Mouse (Mus musculus): ENCODE measurements around the gene Frmd4a. TPM values are rescaled to one million over a fixed set of nuclear protein-coding genes. Genes with fewer than 3 reads are reported as not detected.

Gene Frmd4a
- polyA plus RNA-seq, 1 experiment, result 22.8 TPM

DNA sequence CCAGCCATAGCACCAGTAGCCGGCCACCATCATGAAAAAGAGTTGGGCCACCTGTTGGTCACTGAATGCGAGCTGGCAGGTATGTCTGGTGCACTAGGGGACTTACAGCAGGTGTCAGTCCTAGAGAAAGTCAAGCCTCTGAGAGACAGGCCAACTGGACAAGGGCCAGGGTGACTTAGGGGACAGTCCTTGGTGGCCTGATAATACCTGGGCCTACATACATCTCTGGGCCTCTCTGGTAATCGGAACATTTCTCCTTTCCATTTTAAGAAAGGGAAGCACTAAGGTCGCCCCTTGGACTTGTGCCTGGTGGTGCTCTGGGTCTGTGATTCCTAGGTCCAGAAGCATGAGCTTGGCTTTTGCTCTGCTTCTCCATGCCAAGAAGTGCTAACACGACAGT lies 459.1 kb downstream of the Frmd4a start:
- H3K27ac ChIP-seq (ENCODE audit: control insufficient read depth, insufficient read depth, low read depth, low read length, poor library complexity), result no peak overlapping the region
- H3K4me1 ChIP-seq (ENCODE audit: control insufficient read depth, insufficient read depth, low read length), result no peaks in the 10 kb centered on the region
- TF ChIP-seq CTCF (IDR thresholded peaks at IDR 0.05; ENCODE audit: control insufficient read depth, insufficient read depth, low read length) (no peak), POLR2A (IDR thresholded peaks at IDR 0.05; ENCODE audit: borderline replicate concordance, control insufficient read depth, low read depth, low read length) (no peak)
- 46% methylated on average over 5 of the region's 5 CpGs for WGBS
- no peak overlapping the region for H3K4me3 ChIP-seq (replicated peaks; ENCODE audit: control insufficient read depth, low read depth, low read length)

DNA sequence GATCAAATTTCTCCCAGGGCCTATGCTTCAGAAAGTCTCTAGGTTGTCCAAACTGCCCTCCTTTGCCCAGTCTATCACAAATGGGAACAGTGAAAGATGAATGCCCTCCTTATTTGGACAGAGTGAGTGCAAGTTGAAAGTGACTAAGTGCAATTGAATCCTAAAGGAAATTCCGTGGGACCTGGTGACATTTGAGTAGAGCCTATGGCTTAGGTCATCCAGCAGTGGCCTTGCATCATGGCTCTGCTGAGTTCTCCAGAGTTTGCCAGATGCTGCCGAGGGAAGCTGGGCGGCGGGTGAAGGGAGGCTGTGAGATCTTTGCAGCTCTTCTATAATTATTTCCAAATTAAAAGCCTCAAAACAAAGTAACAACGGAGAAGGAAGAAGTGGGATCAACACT lies 459.8 kb downstream of the Frmd4a start:
- WGBS, result 79% methylated on average over 5 of the region's 5 CpGs
- Histone ChIP-seq H3K4me1 (ENCODE audit: control insufficient read depth, insufficient read depth, low read length) (no peaks in the 10 kb centered on the region), H3K4me3 (replicated peaks; ENCODE audit: control insufficient read depth, low read depth, low read length) (no peak overlapping the region), H3K27ac (ENCODE audit: control insufficient read depth, insufficient read depth, low read depth, low read length, poor library complexity) (no peak overlapping the region)
- no peak for TF ChIP-seq CTCF (IDR thresholded peaks at IDR 0.05; ENCODE audit: control insufficient read depth, insufficient read depth, low read length)
- no peak for TF ChIP-seq POLR2A (IDR thresholded peaks at IDR 0.05; ENCODE audit: borderline replicate concordance, control insufficient read depth, low read depth, low read length)

DNA sequence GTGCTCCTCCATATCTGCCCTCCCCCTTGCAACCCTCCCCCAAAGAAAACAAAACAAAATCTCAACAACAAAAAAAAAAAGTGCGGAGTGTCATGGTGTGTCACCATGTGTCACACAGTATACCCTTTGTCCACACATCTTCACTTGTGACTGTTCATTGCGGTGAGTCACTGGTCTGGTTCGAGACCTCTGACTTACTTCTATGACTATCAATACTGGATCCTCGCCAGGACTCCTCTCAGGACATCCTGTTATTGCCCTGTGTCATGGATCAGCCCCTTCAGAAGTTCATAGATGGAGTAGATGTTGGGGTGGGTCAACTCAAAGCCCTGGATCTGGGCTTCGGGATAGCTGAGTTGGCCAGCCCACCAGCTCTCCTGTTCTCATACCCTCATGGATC lies 462.7 kb downstream of the Frmd4a start:
- H3K4me1 ChIP-seq (ENCODE audit: control insufficient read depth, insufficient read depth, low read length), result no peaks in the 10 kb centered on the region
- no peak overlapping the region for H3K27ac ChIP-seq (ENCODE audit: control insufficient read depth, insufficient read depth, low read depth, low read length, poor library complexity)
- H3K4me3 ChIP-seq (replicated peaks; ENCODE audit: control insufficient read depth, low read depth, low read length), result no peak overlapping the region
- whole genome bisulfite sequencing, result 76% methylated on average over 5 of the region's 5 CpGs
- no peak for TF ChIP-seq POLR2A (IDR thresholded peaks at IDR 0.05; ENCODE audit: borderline replicate concordance, control insufficient read depth, low read depth, low read length)
- no peak for TF ChIP-seq CTCF (IDR thresholded peaks at IDR 0.05; ENCODE audit: control insufficient read depth, insufficient read depth, low read length)

DNA sequence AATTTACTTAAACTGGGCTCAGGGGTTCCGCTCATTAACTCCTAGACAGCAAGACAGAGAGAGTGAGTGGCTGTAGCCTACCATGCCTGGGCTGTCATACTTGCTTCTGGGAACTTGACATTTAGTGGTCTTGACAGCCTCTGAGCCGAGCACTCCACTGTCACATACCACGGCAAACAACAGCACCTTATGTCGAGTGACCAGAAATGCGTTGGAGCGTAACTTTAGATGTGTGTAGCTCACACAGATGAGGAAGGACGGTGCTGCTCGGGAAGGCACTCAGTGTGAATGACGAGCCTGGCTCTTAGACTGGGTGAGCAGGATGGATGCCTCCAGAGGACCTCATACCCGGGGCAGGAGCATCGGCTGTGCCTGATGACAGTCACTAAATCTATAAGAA lies 463.6 kb downstream of the Frmd4a start:
- TF ChIP-seq CTCF (IDR thresholded peaks at IDR 0.05; ENCODE audit: control insufficient read depth, insufficient read depth, low read length) (no peak), POLR2A (IDR thresholded peaks at IDR 0.05; ENCODE audit: borderline replicate concordance, control insufficient read depth, low read depth, low read length) (no peak)
- Histone ChIP-seq H3K4me3 (replicated peaks; ENCODE audit: control insufficient read depth, low read depth, low read length) (no peak overlapping the region), H3K4me1 (ENCODE audit: control insufficient read depth, insufficient read depth, low read length) (no peaks in the 10 kb centered on the region), H3K27ac (ENCODE audit: control insufficient read depth, insufficient read depth, low read depth, low read length, poor library complexity) (no peak overlapping the region)
- WGBS, result 81% methylated on average over 11 of the region's 11 CpGs

DNA sequence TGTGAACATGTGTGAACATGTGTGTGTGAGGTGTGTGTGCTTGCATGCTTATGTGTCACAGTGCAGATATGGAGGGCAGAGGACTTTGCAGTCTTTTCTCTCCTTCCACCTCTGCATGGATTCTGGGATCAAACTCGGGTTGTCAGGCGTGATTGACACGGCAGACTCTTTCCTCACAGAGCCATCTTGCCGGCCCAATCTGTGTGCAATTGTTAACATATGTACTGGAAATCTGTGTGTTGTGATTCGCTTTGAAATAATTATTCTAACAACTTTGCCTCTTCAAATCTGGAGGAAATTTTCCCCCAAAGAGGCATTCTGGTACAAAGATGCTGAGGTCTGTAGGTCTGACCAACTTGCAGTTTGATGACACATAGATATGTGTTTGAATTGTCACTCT lies 468.7 kb downstream of the Frmd4a start:
- WGBS, result 83% methylated on average over 5 of the region's 5 CpGs
- Histone ChIP-seq H3K4me3 (replicated peaks; ENCODE audit: control insufficient read depth, low read depth, low read length) (no peak overlapping the region), H3K4me1 (ENCODE audit: control insufficient read depth, insufficient read depth, low read length) (no peaks in the 10 kb centered on the region), H3K27ac (ENCODE audit: control insufficient read depth, insufficient read depth, low read depth, low read length, poor library complexity) (no peak overlapping the region)
- TF ChIP-seq POLR2A (IDR thresholded peaks at IDR 0.05; ENCODE audit: borderline replicate concordance, control insufficient read depth, low read depth, low read length) (no peak), CTCF (IDR thresholded peaks at IDR 0.05; ENCODE audit: control insufficient read depth, insufficient read depth, low read length) (no peak)

DNA sequence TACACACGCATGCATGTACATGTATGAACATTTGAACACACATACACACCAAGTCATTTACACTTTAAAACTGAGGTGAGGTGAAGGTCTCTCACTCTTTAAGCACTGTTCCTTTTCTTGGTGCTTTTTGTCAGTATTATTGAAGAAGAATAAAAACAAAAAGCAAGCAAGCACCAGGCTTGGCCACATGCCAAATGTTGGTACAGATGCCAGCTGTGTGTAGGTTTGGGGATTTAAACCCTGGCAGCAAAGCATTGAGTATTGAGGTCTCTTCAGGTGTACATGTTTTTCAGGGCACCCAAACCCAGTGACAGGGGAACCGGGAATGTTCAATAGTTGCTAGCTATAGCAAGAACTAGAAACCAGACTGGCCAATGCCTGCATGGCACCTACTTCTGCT lies 469.8 kb downstream of the Frmd4a start:
- H3K27ac ChIP-seq (ENCODE audit: control insufficient read depth, insufficient read depth, low read depth, low read length, poor library complexity), result no peak overlapping the region
- no peaks in the 10 kb centered on the region for H3K4me1 ChIP-seq (ENCODE audit: control insufficient read depth, insufficient read depth, low read length)
- 77% methylated on average over 2 of the region's 2 CpGs for WGBS
- H3K4me3 ChIP-seq (replicated peaks; ENCODE audit: control insufficient read depth, low read depth, low read length), result no peak overlapping the region
- no peak for TF ChIP-seq CTCF (IDR thresholded peaks at IDR 0.05; ENCODE audit: control insufficient read depth, insufficient read depth, low read length)
- no peak for TF ChIP-seq POLR2A (IDR thresholded peaks at IDR 0.05; ENCODE audit: borderline replicate concordance, control insufficient read depth, low read depth, low read length)

DNA sequence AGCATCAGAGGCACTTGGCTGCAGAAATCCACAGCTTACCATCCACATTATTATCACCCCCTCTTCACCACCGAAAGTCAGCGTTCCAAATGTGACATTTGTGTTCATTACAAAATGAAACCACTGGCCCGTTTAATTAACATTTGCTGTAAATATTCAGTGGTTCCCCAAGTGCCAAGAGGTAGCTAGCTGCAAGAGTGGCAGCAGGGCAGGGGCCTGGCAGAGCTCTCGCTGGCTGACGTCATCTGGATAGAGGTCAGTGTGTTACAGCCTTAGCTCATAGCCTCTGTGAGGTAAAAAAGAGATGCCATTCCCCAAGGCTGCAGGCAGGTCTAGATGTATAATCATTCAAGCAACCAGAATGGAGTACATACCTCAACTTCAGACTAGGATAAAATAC lies 473.3 kb downstream of the Frmd4a start:
- TF ChIP-seq POLR2A (IDR thresholded peaks at IDR 0.05; ENCODE audit: borderline replicate concordance, control insufficient read depth, low read depth, low read length), result no peak
- TF ChIP-seq CTCF (IDR thresholded peaks at IDR 0.05; ENCODE audit: control insufficient read depth, insufficient read depth, low read length), result no peak
- Histone ChIP-seq H3K4me1 (ENCODE audit: control insufficient read depth, insufficient read depth, low read length) (no peaks in the 10 kb centered on the region), H3K27ac (ENCODE audit: control insufficient read depth, insufficient read depth, low read depth, low read length, poor library complexity) (no peak overlapping the region), H3K4me3 (replicated peaks; ENCODE audit: control insufficient read depth, low read depth, low read length) (no peak overlapping the region)
- 74% methylated on average over 5 of the region's 5 CpGs for WGBS

DNA sequence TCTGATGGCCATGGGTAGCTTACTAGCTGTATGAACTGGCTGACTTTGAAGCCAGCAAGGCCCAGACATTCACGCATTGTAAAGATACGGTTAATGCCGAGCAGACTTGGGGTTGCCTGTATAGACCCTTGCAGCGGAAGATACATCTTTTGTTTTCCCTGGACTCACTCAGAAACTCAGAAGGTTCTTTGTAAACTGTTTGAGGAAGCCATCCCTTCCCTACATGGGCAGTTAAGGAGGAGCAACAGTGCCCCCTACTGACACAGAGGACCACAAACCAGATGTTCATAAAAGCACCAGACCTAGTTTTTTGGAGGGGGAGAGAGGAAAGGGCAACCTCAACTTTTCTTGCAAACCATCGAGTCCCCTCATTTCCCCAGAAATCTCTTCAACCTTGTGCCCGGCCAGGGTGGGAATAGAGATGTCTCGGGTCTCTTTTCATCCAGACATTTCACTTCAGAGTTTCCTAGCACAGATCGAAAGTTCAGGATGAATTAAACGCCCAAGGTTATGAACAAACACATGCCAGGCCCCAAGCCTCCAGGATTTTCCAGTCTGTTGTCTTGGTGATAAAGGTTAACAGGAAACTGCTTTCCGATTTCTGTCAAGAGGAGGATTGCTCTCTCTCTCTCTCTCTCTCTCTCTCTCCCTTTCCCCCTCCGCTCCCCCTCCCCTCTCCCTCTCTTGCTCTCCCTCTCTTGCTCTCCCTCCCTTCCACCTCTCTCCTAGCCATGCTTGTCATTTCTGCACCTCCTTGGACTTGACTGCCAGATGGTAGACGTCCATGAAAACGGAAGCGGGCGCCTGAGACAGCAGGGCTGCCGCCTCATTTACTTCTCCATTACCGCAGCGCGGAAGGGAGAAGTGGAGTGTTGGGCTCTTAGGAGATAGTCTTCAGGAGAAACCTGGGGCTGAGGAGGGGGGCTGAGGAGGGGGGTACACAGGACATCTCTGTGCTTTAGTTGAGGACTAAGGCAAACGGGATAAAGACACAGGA lies 475.3 kb downstream of the Frmd4a start:
- peak overlapping the region; percentile 36 for H3K4me3 ChIP-seq (replicated peaks; ENCODE audit: control insufficient read depth, low read depth, low read length)
- H3K4me1 ChIP-seq (ENCODE audit: control insufficient read depth, insufficient read depth, low read length), result no peaks in the 10 kb centered on the region
- TF ChIP-seq CTCF (IDR thresholded peaks at IDR 0.05; ENCODE audit: control insufficient read depth, insufficient read depth, low read length) (peak; percentile 56), POLR2A (IDR thresholded peaks at IDR 0.05; ENCODE audit: borderline replicate concordance, control insufficient read depth, low read depth, low read length) (no peak)
- 25% methylated on average over 20 of the region's 20 CpGs for WGBS
- H3K27ac ChIP-seq (ENCODE audit: control insufficient read depth, insufficient read depth, low read depth, low read length, poor library complexity), result no peak overlapping the region

Data from bone marrow, adult 2 months (tissue).